Mouse (Mus musculus) ES-Bruce4 (cell line): ENCODE measurements around the gene Maged2. TPM values are rescaled to one million over a fixed set of nuclear protein-coding genes. Genes with fewer than 3 reads are reported as not detected.
"Not testable (repeated sequence)": the region's sequence is repeated elsewhere in the genome, so short reads cannot be mapped to it uniquely, and the experiment has no call there.

Experiments used
- H3K27ac ChIP-seq: 2 replicates; pipeline ENCODE4 v1.5.1; 2012; ENCODE audit warnings: low read length, inconsistent platforms; ENCODE audit not compliant: insufficient read depth
- H3K27me3 ChIP-seq: 2 replicates; pipeline ENCODE4 v1.6.1; 2012; ENCODE audit warnings: mild to moderate bottlenecking, low read length, inconsistent platforms; ENCODE audit not compliant: control insufficient read depth, poor library complexity, insufficient read depth, severe bottlenecking
- H3K36me3 ChIP-seq: 2 replicates; pipeline ENCODE4 v1.6.1; 2012; ENCODE audit warnings: inconsistent platforms, mild to moderate bottlenecking, low read length, moderate library complexity; ENCODE audit not compliant: control insufficient read depth, poor library complexity, insufficient read depth, severe bottlenecking
- H3K4me1 ChIP-seq: one replicate; pipeline ENCODE4 v1.8.1; 2011; ENCODE audit warnings: low read length; ENCODE audit not compliant: control insufficient read depth, insufficient read depth
- H3K4me3 ChIP-seq: 2 replicates; pipeline ENCODE4 v1.5.1; 2011; ENCODE audit warnings: low read depth, mild to moderate bottlenecking, low read length
- H3K9ac ChIP-seq: 2 replicates; pipeline ENCODE4 v1.6.1; 2012; ENCODE audit warnings: low read depth, mild to moderate bottlenecking, inconsistent platforms; ENCODE audit not compliant: poor library complexity, severe bottlenecking
- H3K9me3 ChIP-seq: replicated peaks from 2 replicates; pipeline ENCODE4 v1.6.1; 2012; ENCODE audit warnings: mild to moderate bottlenecking, low read length, inconsistent platforms; ENCODE audit not compliant: control insufficient read depth, poor library complexity, insufficient read depth, severe bottlenecking
- CTCF ChIP-seq: IDR thresholded peaks from one replicate; pipeline ENCODE4 v1.8.1; 2011; ENCODE audit warnings: low read depth, low read length
- EP300 ChIP-seq: IDR thresholded peaks from 2 replicates; pipeline ENCODE4 v1.6.1; 2011; ENCODE audit warnings: low read depth, low read length; ENCODE audit not compliant: insufficient read depth
- POLR2A ChIP-seq: IDR thresholded peaks from one replicate; pipeline ENCODE4 v1.8.1; 2011; ENCODE audit warnings: low read length; ENCODE audit not compliant: insufficient read depth
- polyA plus RNA-seq: library from polyadenylated mRNA; stranded (reverse); fragments of >200 nt; gene quantifications from 2 replicates; pipeline ENCODE4 v1.2.4, GENCODE M21; 2011; ENCODE audit warnings: low read depth; ENCODE audit not compliant: missing spikeins, insufficient read depth, insufficient read length

Gene Maged2
- 43.0 and 47.5 TPM in 2 replicates for polyA plus RNA-seq

- H3K9me3 ChIP-seq, result no peaks in the 10 kb centered on the region
- 0 out of 2 replicates have a peak within 1 kb of the TSS, but pooled peaks have one; percentile 13 for H3K27ac ChIP-seq
- no peaks in the 10 kb centered on the region for H3K4me1 ChIP-seq
- TF ChIP-seq POLR2A, result no peak
- no peak for TF ChIP-seq CTCF
- peak within 1 kb of the TSS; percentile 91 for H3K4me3 ChIP-seq
- no peaks in the 10 kb centered on the region; the same call in 1 of the 2 replicates for H3K36me3 ChIP-seq
- H3K27me3 ChIP-seq, result no peaks in the 10 kb centered on the region
- H3K9ac ChIP-seq, result peak within 1 kb of the TSS; percentile 35; the same call in 1 of the 2 replicates
Observed at GRCm38 (mm10) chrX:150814139-150814469, at the start of gene Maged2. Gene Maged2, minus strand, starts transcription at chrX:150814345.

GRCm38 (mm10) chrX:150848230-150848629 is 34.1 kb upstream of the Maged2 start:
- H3K36me3 ChIP-seq, result no peaks in the 10 kb centered on the region
- H3K9me3 ChIP-seq, result no peaks in the 10 kb centered on the region
- H3K4me1 ChIP-seq, result no peaks in the 10 kb centered on the region
- no peak overlapping the region for H3K4me3 ChIP-seq
- H3K27ac ChIP-seq, result no peak overlapping the region
- no peak overlapping the region for H3K9ac ChIP-seq
- H3K27me3 ChIP-seq, result no peaks in the 10 kb centered on the region
- TF ChIP-seq EP300, result no peak
- TF ChIP-seq POLR2A, result no peak
- no peak for TF ChIP-seq CTCF

GRCm38 (mm10) chrX:150845480-150846205 is 31.5 kb upstream of the Maged2 start:
- not testable (repeated sequence) for H3K36me3 ChIP-seq, H3K27me3 ChIP-seq

GRCm38 (mm10) chrX:150843257-150843656 is 29.1 kb upstream of the Maged2 start:
- not testable (repeated sequence) for H3K4me3 ChIP-seq, H3K36me3 ChIP-seq, H3K9ac ChIP-seq, H3K4me1 ChIP-seq, H3K9me3 ChIP-seq, H3K27ac ChIP-seq, H3K27me3 ChIP-seq

More at GRCm38 (mm10) chrX:150845480-150846205, 31.5 kb upstream of the Maged2 start:
- H3K4me1 ChIP-seq, H3K4me3 ChIP-seq, H3K9me3 ChIP-seq, H3K27ac ChIP-seq, H3K9ac ChIP-seq: not testable (repeated sequence)

GRCm38 (mm10) chrX:150830297-150830696 is 16.2 kb upstream of the Maged2 start:
- Histone ChIP-seq H3K4me3 (no peak overlapping the region), H3K27ac (no peak overlapping the region), H3K4me1 (no peaks in the 10 kb centered on the region), H3K36me3 (no peaks in the 10 kb centered on the region), H3K9me3 (no peaks in the 10 kb centered on the region), H3K9ac (no peak overlapping the region), H3K27me3 (no peaks in the 10 kb centered on the region)
- TF ChIP-seq POLR2A, result no peak
- TF ChIP-seq EP300, result no peak
- TF ChIP-seq CTCF, result no peak

- no peaks in the 10 kb centered on the region for H3K4me1 ChIP-seq
- H3K27ac ChIP-seq, result no peak overlapping the region
- TF ChIP-seq CTCF (no peak), EP300 (no peak), POLR2A (no peak)
- H3K4me3 ChIP-seq, result no peak overlapping the region
- no peak overlapping the region for H3K9ac ChIP-seq
- no peaks in the 10 kb centered on the region for H3K27me3 ChIP-seq
- H3K9me3 ChIP-seq, result no peaks in the 10 kb centered on the region
- no peaks in the 10 kb centered on the region for H3K36me3 ChIP-seq
Observed at GRCm38 (mm10) chrX:150817278-150817677, 3.1 kb upstream of the Maged2 start.
